ENCODE assay signal across 8 mouse cellular contexts in genomic region chr13:78427141-78428083, GRCm38 (mm10).
DNase-seq lines count a peak whose midpoint lies in the region; ATAC-seq lines count a peak whose summit lies in the region.

No protein-coding gene starts in this region.

- DNase-seq in heart, adult 8-10 months (ENCODE audit: low spot score): no peak
- DNase-seq in cerebellum, adult 9-11 months: peak; percentile 15
- DNase-seq in frontal cortex, postnatal 25 days (ENCODE audit: low spot score in 2 of 2): peak; percentile 15 to 21
- peak; percentile 25 to 39 for DNase-seq in layer of hippocampus, adult 8-10 months (ENCODE audit: low spot score in 2 of 2)
- DNase-seq in right cerebral cortex, postnatal 25 days: peak; percentile 28
- no peak for DNase-seq in T-cell, adult 2 months (ENCODE audit: low spot score)

- H3K36me3 ChIP-seq in heart, embryonic 12.5 days: no peaks in the 10 kb centered on the region
- no peaks in the 10 kb centered on the region for H3K36me3 ChIP-seq in lung, embryonic 15.5 days

- H3K27ac ChIP-seq in heart, embryonic 12.5 days (ENCODE audit: poor library complexity, severe bottlenecking): no peak overlapping the region
- peak overlapping the region; percentile 42; the same call in 1 of the 2 replicates for H3K27ac ChIP-seq in lung, embryonic 15.5 days

- WGBS in heart, embryonic 12.5 days: 10% methylated on average over 24 of the region's 24 CpGs
- 15% methylated on average over 24 of the region's 24 CpGs for WGBS in lung, embryonic 15.5 days

- no peaks in the 10 kb centered on the region for H3K9me3 ChIP-seq in heart, embryonic 12.5 days (replicated peaks)
- no peaks in the 10 kb centered on the region for H3K9me3 ChIP-seq in lung, embryonic 15.5 days

- H3K4me3 ChIP-seq in heart, embryonic 12.5 days: peak overlapping the region; percentile 37
- peak overlapping the region; percentile 14 for H3K4me3 ChIP-seq in lung, embryonic 15.5 days

- peak overlapping the region; percentile 54; the same call in 1 of the 2 replicates for H3K9ac ChIP-seq in heart, embryonic 12.5 days
- H3K9ac ChIP-seq in lung, embryonic 15.5 days: no peak overlapping the region

- ATAC-seq in heart, embryonic 12.5 days (ENCODE audit: insufficient number of reproducible peaks, low FRiP score): 0 out of 2 replicates have a peak, but pooled peaks have one; percentile 39
- ATAC-seq in lung, embryonic 15.5 days (ENCODE audit: borderline replicate concordance, extremely low read depth, low FRiP score, low TSS enrichment): peak; percentile 74; the same call in 1 of the 2 replicates

- H3K4me1 ChIP-seq in heart, embryonic 12.5 days (replicated peaks): no peaks in the 10 kb centered on the region
- peaks cover 13% of the 10 kb centered on the region for H3K4me1 ChIP-seq in lung, embryonic 15.5 days

- no peaks in the 10 kb centered on the region for H3K27me3 ChIP-seq in heart, embryonic 12.5 days (replicated peaks)
- H3K27me3 ChIP-seq in lung, embryonic 15.5 days: no peaks in the 10 kb centered on the region

- peak overlapping the region; percentile 76 for H3K4me2 ChIP-seq in heart, embryonic 12.5 days
- peak overlapping the region; percentile 49 for H3K4me2 ChIP-seq in lung, embryonic 15.5 days

Comparison
In these comparisons a context has a peak if more than half of its experiments do, and no peak if none do; other contexts are left out.
1. DNase-seq: peak in cerebellum, adult 9-11 months (single experiment), frontal cortex, postnatal 25 days (2 of 2), layer of hippocampus, adult 8-10 months (2 of 2) and right cerebral cortex, postnatal 25 days (single experiment); none in heart, adult 8-10 months (single experiment) and T-cell, adult 2 months (single experiment).